Mouse (Mus musculus) cerebellum, postnatal 36 days (tissue): ENCODE measurements around the gene Klhl40.

ENCODE experiments used
- DNase-seq, 2 experiments: peaks; one replicate each; pipeline ENCODE4 v3.0.0; 2021 to 2022; ENCODE audit warnings: mixed read lengths in 2 of 2

Klhl40 gene

GRCm38 (mm10) chr9:121784801-121785200, 7.4 kb downstream of the Klhl40 start:
- DNase-seq, result no peak

GRCm38 (mm10) chr9:121785261-121785660, 7.9 kb downstream of the Klhl40 start:
- no peak for DNase-seq

GRCm38 (mm10) chr9:121786359-121786758, 9.0 kb downstream of the Klhl40 start:
- no peak for DNase-seq

GRCm38 (mm10) chr9:121791206-121791605, 13.8 kb downstream of the Klhl40 start:
- DNase-seq, result peak; percentile 32 to 47

GRCm38 (mm10) chr9:121791757-121792521, 14.5 kb downstream of the Klhl40 start, which contains the start of gene Hhatl:
TSS of gene Hhatl (minus strand) at chr9:121792507.
- no peak for DNase-seq

GRCm38 (mm10) chr9:121794972-121795539, 17.6 kb downstream of the Klhl40 start:
- peak in 1 of 2 experiments; percentile 21 for DNase-seq

- DNase-seq, result no peak
Observed at GRCm38 (mm10) chr9:121797722-121798121, 20.3 kb downstream of the Klhl40 start.

GRCm38 (mm10) chr9:121798887-121799520, 21.6 kb downstream of the Klhl40 start:
- DNase-seq, result no peak

- no peak for DNase-seq
Observed at GRCm38 (mm10) chr9:121802747-121803146, 25.3 kb downstream of the Klhl40 start.

GRCm38 (mm10) chr9:121807546-121807945, 30.1 kb downstream of the Klhl40 start:
- no peak for DNase-seq

GRCm38 (mm10) chr9:121807947-121808346, 30.5 kb downstream of the Klhl40 start:
- DNase-seq, result peak; percentile 35 to 40

- DNase-seq, result no peak
Observed at GRCm38 (mm10) chr9:121808511-121808910, 31.1 kb downstream of the Klhl40 start.

GRCm38 (mm10) chr9:121810081-121810821, 32.8 kb downstream of the Klhl40 start:
- peak; percentile 39 to 43 for DNase-seq

- DNase-seq, result no peak
Observed at GRCm38 (mm10) chr9:121815183-121815582, 37.8 kb downstream of the Klhl40 start.

- DNase-seq, result peak; percentile 36 to 38
Observed at GRCm38 (mm10) chr9:121819073-121819770, 41.8 kb downstream of the Klhl40 start.

- peak; percentile 56 to 65 for DNase-seq
Observed at GRCm38 (mm10) chr9:121819771-121820471, 42.5 kb downstream of the Klhl40 start.

- DNase-seq, result no peak
Observed at GRCm38 (mm10) chr9:121820765-121821164, 43.4 kb downstream of the Klhl40 start.

- DNase-seq, result peak; percentile 31 to 33
Observed at GRCm38 (mm10) chr9:121822585-121822991, 45.2 kb downstream of the Klhl40 start.

- peak; percentile 50 to 58 for DNase-seq
Observed at GRCm38 (mm10) chr9:121823051-121823450, 45.6 kb downstream of the Klhl40 start.

- peak in 1 of 2 experiments; percentile 25 for DNase-seq
Observed at GRCm38 (mm10) chr9:121823991-121824390, 46.6 kb downstream of the Klhl40 start.

- DNase-seq, result no peak
Observed at GRCm38 (mm10) chr9:121826356-121826755, 48.9 kb downstream of the Klhl40 start.

GRCm38 (mm10) chr9:121828314-121828713, 50.9 kb downstream of the Klhl40 start:
- DNase-seq, result no peak
